Mouse (Mus musculus): ENCODE results near the gene Prpf6. TPM values are rescaled to one million over a fixed set of nuclear protein-coding genes. Genes with fewer than 3 reads are reported as not detected.

Gene Prpf6
- polyA plus RNA-seq, 1 experiment from 2014 or later, result 66.5 TPM

DNA sequence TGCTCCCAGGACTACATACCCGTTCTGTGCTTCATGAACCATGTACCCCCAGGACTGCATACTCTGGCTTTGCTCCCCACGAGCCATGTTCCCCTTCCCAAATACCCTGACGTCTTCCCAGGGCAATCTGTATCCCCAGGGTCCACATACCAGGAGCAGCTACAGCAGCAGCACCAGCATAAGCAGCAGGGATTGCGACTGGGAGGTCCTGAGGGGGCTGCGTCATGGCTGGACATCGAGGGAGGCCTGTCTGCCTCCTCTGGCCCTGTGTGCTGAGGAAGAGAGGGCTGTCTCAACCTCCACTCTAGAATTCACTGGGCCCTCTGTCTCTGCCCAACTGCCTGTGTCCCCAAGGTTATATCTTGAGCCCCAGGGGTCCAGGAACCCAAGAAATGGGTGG, 99.4 kb downstream of the Prpf6 start:
- Histone ChIP-seq H3K4me2 (replicated peaks; ENCODE audit: low read depth, low read length) (no peak overlapping the region), H3K9me3 (ENCODE audit: control insufficient read depth, low read length) (no peaks in the 10 kb centered on the region), H3K27ac (ENCODE audit: low read depth, low read length) (no peak overlapping the region), H3K36me3 (ENCODE audit: control insufficient read depth, insufficient read depth, low read length) (peaks cover 3% of the 10 kb centered on the region; the same call in 1 of the 2 replicates), H3K4me1 (replicated peaks; ENCODE audit: control insufficient read depth, insufficient read depth, low read length) (no peaks in the 10 kb centered on the region), H3K9ac (ENCODE audit: low read depth, low read length) (no peak overlapping the region), H3K4me3 (ENCODE audit: low read depth, low read length) (no peak overlapping the region), H3K27me3 (ENCODE audit: control insufficient read depth, insufficient read depth, low read length) (no peaks in the 10 kb centered on the region)
- ATAC-seq (ENCODE audit: low FRiP score) (no peak), DNase-seq (ENCODE audit: low spot score) (no peak)
- 91% methylated on average over 6 of the region's 6 CpGs for WGBS

- 97% methylated on average over 4 of the region's 4 CpGs for WGBS
- H3K4me2 ChIP-seq (replicated peaks; ENCODE audit: low read depth, low read length), result no peak overlapping the region
Observed at GRCm38 (mm10) chr2:181691571-181691970, 99.9 kb downstream of the Prpf6 start.

DNA sequence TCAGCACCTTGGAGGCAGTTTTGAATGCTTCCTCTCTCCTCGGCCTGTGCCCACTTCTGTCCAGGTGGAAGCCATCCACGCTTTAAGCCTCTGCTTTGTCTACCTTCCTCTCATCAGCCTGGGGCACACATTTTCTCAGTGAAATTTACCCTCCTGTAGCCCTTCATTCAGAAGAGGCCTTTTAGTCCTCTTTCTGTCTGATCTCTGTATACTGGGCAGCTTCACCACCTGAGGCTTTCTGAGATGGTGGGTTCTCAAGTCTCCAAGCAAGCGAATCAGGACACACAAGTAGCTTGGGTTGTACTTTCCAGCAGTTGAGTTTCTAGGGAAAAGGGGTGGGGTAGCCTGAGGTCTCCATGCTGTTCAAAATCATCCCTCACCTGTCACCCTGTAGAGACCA, 100.6 kb downstream of the Prpf6 start:
- no peak overlapping the region for H3K4me2 ChIP-seq (replicated peaks; ENCODE audit: low read depth, low read length)
- DNase-seq (ENCODE audit: low spot score) (no peak), ATAC-seq (ENCODE audit: low FRiP score) (no peak)
- no peak overlapping the region for H3K9ac ChIP-seq (ENCODE audit: low read depth, low read length)
- no peak overlapping the region for H3K4me3 ChIP-seq (ENCODE audit: low read depth, low read length)
- WGBS, result 92% methylated on average over 3 of the region's 3 CpGs
- no peaks in the 10 kb centered on the region for H3K4me1 ChIP-seq (replicated peaks; ENCODE audit: control insufficient read depth, insufficient read depth, low read length)
- H3K36me3 ChIP-seq (ENCODE audit: control insufficient read depth, insufficient read depth, low read length), result peaks cover 3% of the 10 kb centered on the region; the same call in 1 of the 2 replicates
- H3K9me3 ChIP-seq (ENCODE audit: control insufficient read depth, low read length), result no peaks in the 10 kb centered on the region
- H3K27ac ChIP-seq (ENCODE audit: low read depth, low read length), result no peak overlapping the region
- H3K27me3 ChIP-seq (ENCODE audit: control insufficient read depth, insufficient read depth, low read length), result no peaks in the 10 kb centered on the region

More at GRCm38 (mm10) chr2:181691571-181691970, 99.9 kb downstream of the Prpf6 start:
- DNase-seq (ENCODE audit: low spot score) (no peak), ATAC-seq (ENCODE audit: low FRiP score) (no peak)
- Histone ChIP-seq H3K9me3 (ENCODE audit: control insufficient read depth, low read length) (no peaks in the 10 kb centered on the region), H3K4me3 (ENCODE audit: low read depth, low read length) (no peak overlapping the region), H3K36me3 (ENCODE audit: control insufficient read depth, insufficient read depth, low read length) (peaks cover 3% of the 10 kb centered on the region; the same call in 1 of the 2 replicates), H3K27me3 (ENCODE audit: control insufficient read depth, insufficient read depth, low read length) (no peaks in the 10 kb centered on the region), H3K4me1 (replicated peaks; ENCODE audit: control insufficient read depth, insufficient read depth, low read length) (no peaks in the 10 kb centered on the region), H3K27ac (ENCODE audit: low read depth, low read length) (no peak overlapping the region), H3K9ac (ENCODE audit: low read depth, low read length) (no peak overlapping the region)

GRCm38 (mm10) chr2:181693339-181694280, 101.9 kb downstream of the Prpf6 start, which contains the start of gene Rgs19:
Gene Rgs19, minus strand, starts transcription at chr2:181693977.
- no peaks in the 10 kb centered on the region for H3K27me3 ChIP-seq (ENCODE audit: control insufficient read depth, insufficient read depth, low read length)
- H3K4me2 ChIP-seq (replicated peaks; ENCODE audit: low read depth, low read length), result peak within 1 kb of the TSS; percentile 90
- under 1% methylated on average over 56 of the region's 75 CpGs for WGBS
- no peaks in the 10 kb centered on the region for H3K36me3 ChIP-seq (ENCODE audit: control insufficient read depth, insufficient read depth, low read length)
- H3K27ac ChIP-seq (ENCODE audit: low read depth, low read length), result peak within 1 kb of the TSS; percentile 56
- ATAC-seq (ENCODE audit: low FRiP score) (peak; percentile 83), DNase-seq (ENCODE audit: low spot score) (peak; percentile 82)
- no peaks in the 10 kb centered on the region for H3K9me3 ChIP-seq (ENCODE audit: control insufficient read depth, low read length)
- H3K9ac ChIP-seq (ENCODE audit: low read depth, low read length), result peak within 1 kb of the TSS; percentile 57
- H3K4me1 ChIP-seq (replicated peaks; ENCODE audit: control insufficient read depth, insufficient read depth, low read length), result no peaks in the 10 kb centered on the region
- H3K4me3 ChIP-seq (ENCODE audit: low read depth, low read length), result peak within 1 kb of the TSS; percentile 61

- Histone ChIP-seq H3K9ac (ENCODE audit: low read depth, low read length) (no peak overlapping the region), H3K4me2 (replicated peaks; ENCODE audit: low read depth, low read length) (peak overlapping the region; percentile 90; the same call in 1 of the 2 replicates), H3K27me3 (ENCODE audit: control insufficient read depth, insufficient read depth, low read length) (no peaks in the 10 kb centered on the region), H3K4me3 (ENCODE audit: low read depth, low read length) (no peak overlapping the region), H3K27ac (ENCODE audit: low read depth, low read length) (no peak overlapping the region), H3K36me3 (ENCODE audit: control insufficient read depth, insufficient read depth, low read length) (no peaks in the 10 kb centered on the region), H3K4me1 (replicated peaks; ENCODE audit: control insufficient read depth, insufficient read depth, low read length) (no peaks in the 10 kb centered on the region), H3K9me3 (ENCODE audit: control insufficient read depth, low read length) (no peaks in the 10 kb centered on the region)
- no peak for ATAC-seq (ENCODE audit: low FRiP score)
- 91% methylated on average over 3 of the region's 3 CpGs for WGBS
- DNase-seq (ENCODE audit: low spot score), result no peak
Observed at GRCm38 (mm10) chr2:181694581-181694980, 102.9 kb downstream of the Prpf6 start.

GRCm38 (mm10) chr2:181695776-181696175, 104.1 kb downstream of the Prpf6 start:
- no peaks in the 10 kb centered on the region for H3K4me1 ChIP-seq (replicated peaks; ENCODE audit: control insufficient read depth, insufficient read depth, low read length)
- H3K4me2 ChIP-seq (replicated peaks; ENCODE audit: low read depth, low read length), result no peak overlapping the region
- no peaks in the 10 kb centered on the region for H3K9me3 ChIP-seq (ENCODE audit: control insufficient read depth, low read length)
- ATAC-seq (ENCODE audit: low FRiP score), result no peak
- H3K27ac ChIP-seq (ENCODE audit: low read depth, low read length), result no peak overlapping the region
- no peak overlapping the region for H3K9ac ChIP-seq (ENCODE audit: low read depth, low read length)
- H3K36me3 ChIP-seq (ENCODE audit: control insufficient read depth, insufficient read depth, low read length), result no peaks in the 10 kb centered on the region
- 79% methylated on average over 1 of the region's 1 CpGs for WGBS
- H3K4me3 ChIP-seq (ENCODE audit: low read depth, low read length), result no peak overlapping the region
- no peaks in the 10 kb centered on the region for H3K27me3 ChIP-seq (ENCODE audit: control insufficient read depth, insufficient read depth, low read length)
- DNase-seq (ENCODE audit: low spot score), result no peak

- 73% methylated on average over 33 of the region's 33 CpGs for WGBS
Observed at GRCm38 (mm10) chr2:181696801-181697420, 105.2 kb downstream of the Prpf6 start.

DNA sequence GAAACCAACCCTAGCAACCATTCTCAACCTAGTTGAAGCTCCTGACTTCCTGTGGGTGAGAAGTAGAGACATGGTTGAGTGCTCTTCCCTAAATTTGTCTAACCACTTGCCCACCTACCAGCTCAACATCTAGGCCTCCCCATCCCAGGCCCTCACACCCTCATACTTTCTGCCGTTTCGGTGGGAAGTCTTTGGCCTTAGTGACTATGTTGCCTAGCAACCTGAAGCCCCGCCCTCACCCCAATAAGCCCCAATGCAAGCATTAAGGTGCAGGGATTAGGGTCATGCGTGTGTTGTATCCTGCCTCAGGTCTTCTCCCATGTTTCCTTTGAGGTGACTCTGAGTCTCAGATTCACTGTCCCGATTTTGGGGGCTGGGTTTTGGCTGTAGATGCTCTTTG, 106.6 kb downstream of the Prpf6 start, which contains the start of gene Lkaaear1:
TSS of gene Lkaaear1 (minus strand) at position 202 of the 400 bp plus-strand sequence.
- 50% methylated on average over 5 of the region's 5 CpGs for WGBS
- Histone ChIP-seq H3K9ac (ENCODE audit: low read depth, low read length) (no peak within 1 kb of the TSS), H3K36me3 (ENCODE audit: control insufficient read depth, insufficient read depth, low read length) (no peaks in the 10 kb centered on the region), H3K27me3 (ENCODE audit: control insufficient read depth, insufficient read depth, low read length) (no peaks in the 10 kb centered on the region), H3K4me1 (replicated peaks; ENCODE audit: control insufficient read depth, insufficient read depth, low read length) (no peaks in the 10 kb centered on the region), H3K4me2 (replicated peaks; ENCODE audit: low read depth, low read length) (no peak within 1 kb of the TSS), H3K4me3 (ENCODE audit: low read depth, low read length) (no peak within 1 kb of the TSS), H3K9me3 (ENCODE audit: control insufficient read depth, low read length) (no peaks in the 10 kb centered on the region), H3K27ac (ENCODE audit: low read depth, low read length) (no peak within 1 kb of the TSS)
- DNase-seq (ENCODE audit: low spot score) (no peak), ATAC-seq (ENCODE audit: low FRiP score) (no peak)

More at GRCm38 (mm10) chr2:181696801-181697420, 105.2 kb downstream of the Prpf6 start:
- Histone ChIP-seq H3K27me3 (ENCODE audit: control insufficient read depth, insufficient read depth, low read length) (no peaks in the 10 kb centered on the region), H3K36me3 (ENCODE audit: control insufficient read depth, insufficient read depth, low read length) (no peaks in the 10 kb centered on the region), H3K9me3 (ENCODE audit: control insufficient read depth, low read length) (no peaks in the 10 kb centered on the region), H3K4me2 (replicated peaks; ENCODE audit: low read depth, low read length) (no peak overlapping the region), H3K4me1 (replicated peaks; ENCODE audit: control insufficient read depth, insufficient read depth, low read length) (no peaks in the 10 kb centered on the region), H3K4me3 (ENCODE audit: low read depth, low read length) (no peak overlapping the region), H3K9ac (ENCODE audit: low read depth, low read length) (no peak overlapping the region), H3K27ac (ENCODE audit: low read depth, low read length) (no peak overlapping the region)
- ATAC-seq (ENCODE audit: low FRiP score), result no peak
- no peak for DNase-seq (ENCODE audit: low spot score)
